Mouse (Mus musculus) C2C12 (cell line): ENCODE data around the gene Gbgt1.

Experiments
- CEBPB ChIP-seq: IDR thresholded peaks from one replicate; pipeline ENCODE4 v1.6.1; 2011; ENCODE audit warnings: low read depth, mild to moderate bottlenecking, control low read depth, moderate library complexity
- CTCF ChIP-seq: IDR thresholded peaks from one replicate; pipeline ENCODE4 v1.5.1; 2011; ENCODE audit not compliant: control insufficient read depth, insufficient read depth, insufficient read length

DNA sequence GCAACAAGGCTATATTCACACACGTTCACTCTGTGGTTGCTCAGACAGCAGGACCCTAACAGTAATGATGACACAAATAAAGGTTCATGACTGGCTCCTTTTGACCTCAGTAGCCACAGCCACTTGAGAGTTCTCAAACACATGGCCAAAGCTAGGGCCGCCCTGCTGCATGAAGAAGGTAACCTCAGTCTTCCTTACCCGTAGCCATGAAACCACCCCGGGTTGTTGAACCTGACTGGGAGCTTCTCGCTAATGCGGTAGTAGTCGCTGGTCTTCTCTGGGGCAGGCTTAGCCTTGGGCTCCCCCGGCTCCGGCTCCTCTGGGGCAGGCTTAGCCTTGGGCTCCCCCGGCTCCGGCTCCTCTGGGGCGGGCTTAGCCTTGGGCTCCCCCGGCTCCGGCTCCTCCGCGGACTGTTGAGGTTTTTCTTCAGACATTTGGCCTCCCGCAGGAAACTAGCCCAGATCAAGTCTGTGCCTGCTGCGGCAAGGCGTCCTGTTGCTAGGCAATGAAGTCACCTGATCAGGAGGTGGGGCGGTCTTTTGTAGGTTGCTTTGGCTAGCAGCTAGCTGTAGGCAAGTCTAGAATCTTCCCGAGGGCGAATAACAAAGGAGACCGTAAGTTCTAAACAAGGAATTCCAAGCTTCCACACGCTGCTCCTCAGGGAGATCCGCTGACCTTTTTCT, 30.7 kb upstream of the Gbgt1 start, which contains the start of gene 1700007K13Rik:
- no peak for TF ChIP-seq CTCF
- TF ChIP-seq CEBPB = no peak
